Mouse (Mus musculus): ENCODE measurements around the gene Gm20517. TPM values are rescaled to one million over a fixed set of nuclear protein-coding genes. Genes with fewer than 3 reads are reported as not detected.

Gm20517 gene
- total and polyA plus RNA-seq, 3 experiments: 1.9 to 2.9 TPM; not detected in 1

DNA sequence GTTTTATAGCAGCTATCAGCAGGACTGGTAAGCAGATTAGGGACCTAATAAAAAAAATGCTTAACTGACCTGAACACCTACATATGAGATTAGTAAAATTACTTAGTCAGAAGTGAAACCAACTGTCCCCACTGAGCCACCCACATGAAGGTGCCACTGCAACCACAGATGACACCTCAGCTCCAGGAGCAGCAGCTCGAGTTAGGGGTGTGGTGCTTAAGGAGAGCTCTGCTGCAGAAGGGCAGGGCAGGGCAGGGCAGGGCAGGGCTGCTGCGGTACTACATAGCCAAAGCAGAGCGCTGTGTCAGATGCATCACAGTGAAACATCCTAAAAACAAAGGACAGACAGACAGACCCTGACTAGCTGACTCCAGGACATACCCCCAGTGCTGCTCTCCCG is 71.4 kb downstream of the Gm20517 start:
- TF ChIP-seq CHD1 (IDR thresholded peaks at IDR 0.05; ENCODE audit: low read depth, low read length) (no peak), EP300 (IDR thresholded peaks at IDR 0.05; ENCODE audit: low read depth in 1 of 2, low read length in 2 of 2) (peak in 1 of 2 experiments; percentile 48; a peak in 1 of 4 replicates)
- peak; percentile 34 for DNase-seq (ENCODE audit: low read depth, low spot score)
- H3K4me1 ChIP-seq (ENCODE audit: control insufficient read depth in 1 of 2, insufficient read depth in 2 of 2, low read length in 2 of 2): peaks cover 0 to 5% of the 10 kb centered on the region in 2 experiments; a peak in 2 of 4 replicates
- H3K79me2 ChIP-seq (ENCODE audit: control insufficient read depth, insufficient read depth, low read length, poor library complexity): peaks cover 15% of the 10 kb centered on the region
- no peaks in the 10 kb centered on the region for H3K9me3 ChIP-seq (replicated peaks; ENCODE audit: insufficient read depth, low read length)
- H3K27me3 ChIP-seq (ENCODE audit: control insufficient read depth in 1 of 2, insufficient read depth in 2 of 2, low read length in 2 of 2): no peaks in the 10 kb centered on the region
- H3K36me3 ChIP-seq (ENCODE audit: control insufficient read depth in 1 of 2, insufficient read depth in 2 of 2, low read length in 2 of 2): peaks cover 2 to 4% of the 10 kb centered on the region in 2 experiments; a peak in 3 of 4 replicates
- H3K9ac ChIP-seq (ENCODE audit: control insufficient read depth, low read depth, low read length, poor library complexity, severe bottlenecking): no peak overlapping the region
- no peak overlapping the region for H3K27ac ChIP-seq (ENCODE audit: control insufficient read depth, low read depth, low read length)
- no peak overlapping the region for H3K4me3 ChIP-seq (ENCODE audit: control insufficient read depth in 1 of 2, insufficient read depth in 1 of 2, low read depth in 2 of 2, low read length in 2 of 2)

DNA sequence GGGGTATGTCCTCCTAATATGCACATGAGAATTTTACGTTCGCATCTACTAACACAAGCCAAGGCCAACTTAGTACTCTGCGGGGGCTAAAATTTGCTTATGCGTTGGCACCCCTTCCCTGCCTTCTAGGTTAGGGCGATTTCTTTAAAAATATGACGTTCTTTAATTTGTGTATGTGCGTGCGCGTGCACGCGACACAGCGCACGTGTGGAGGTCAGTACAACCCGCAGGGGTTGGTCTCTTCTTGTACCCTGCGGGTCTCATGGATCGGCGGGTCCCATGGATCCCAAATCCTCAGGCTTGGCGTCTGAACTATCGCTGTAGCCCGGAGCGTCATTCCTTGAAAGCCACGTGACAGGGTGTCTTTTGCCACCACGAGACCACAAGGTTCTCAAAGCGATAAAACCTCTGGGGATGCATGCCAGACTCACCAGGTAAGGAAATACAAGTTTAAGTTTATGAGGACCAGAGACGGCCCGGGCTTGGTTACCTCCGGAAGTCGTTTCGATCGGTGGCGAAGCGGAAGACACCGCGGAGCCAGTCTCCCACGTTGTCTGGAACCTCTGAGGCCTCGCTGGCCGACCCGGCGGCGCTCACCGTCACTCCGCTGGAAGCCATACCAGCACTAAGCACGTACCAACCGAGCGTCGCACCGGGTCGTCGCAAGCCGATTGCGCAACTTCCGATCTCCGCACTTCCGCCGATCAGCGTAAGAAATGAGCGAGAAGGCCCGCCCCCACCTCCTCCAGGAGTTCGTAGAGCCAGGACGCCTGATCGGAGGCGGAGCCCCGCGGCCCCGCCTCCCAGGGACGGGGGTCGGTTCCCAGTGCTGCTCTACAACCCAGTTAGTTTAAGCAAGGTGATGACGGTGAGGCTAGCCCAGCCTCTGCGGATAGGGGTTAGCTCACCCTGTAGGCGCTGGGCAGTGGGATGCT is 76.3 kb downstream of the Gm20517 start:
- peaks cover 4% of the 10 kb centered on the region in 2 experiments for H3K36me3 ChIP-seq (ENCODE audit: control insufficient read depth in 1 of 2, insufficient read depth in 2 of 2, low read length in 2 of 2)
- no peaks in the 10 kb centered on the region for H3K27me3 ChIP-seq (ENCODE audit: control insufficient read depth in 1 of 2, insufficient read depth in 2 of 2, low read length in 2 of 2)
- peak; percentile 99 for DNase-seq (ENCODE audit: low read depth, low spot score)
- no peaks in the 10 kb centered on the region for H3K9me3 ChIP-seq (replicated peaks; ENCODE audit: insufficient read depth, low read length)
- H3K9ac ChIP-seq (ENCODE audit: control insufficient read depth, low read depth, low read length, poor library complexity, severe bottlenecking): peak overlapping the region; percentile 88
- H3K4me1 ChIP-seq (ENCODE audit: control insufficient read depth in 1 of 2, insufficient read depth in 2 of 2, low read length in 2 of 2): peaks cover 0 to 5% of the 10 kb centered on the region in 2 experiments; a peak in 2 of 4 replicates
- peaks cover 15% of the 10 kb centered on the region for H3K79me2 ChIP-seq (ENCODE audit: control insufficient read depth, insufficient read depth, low read length, poor library complexity)
- peak overlapping the region; percentile 81 for H3K27ac ChIP-seq (ENCODE audit: control insufficient read depth, low read depth, low read length)
- H3K4me3 ChIP-seq (ENCODE audit: control insufficient read depth in 1 of 2, insufficient read depth in 1 of 2, low read depth in 2 of 2, low read length in 2 of 2): peak overlapping the region; percentile 88 to 89
- no peak for TF ChIP-seq RCOR1 (IDR thresholded peaks at IDR 0.05; ENCODE audit: low read depth, low read length)
- TF ChIP-seq ZMIZ1 (IDR thresholded peaks at IDR 0.05; ENCODE audit: low read depth, low read length): peak; percentile 87; the same call in 1 of the 2 replicates
- peak; percentile 76 for TF ChIP-seq KAT2A (conservative IDR thresholded peaks at IDR 0.05; ENCODE audit: low read depth, low read length)
- TF ChIP-seq CHD2 (IDR thresholded peaks at IDR 0.05; ENCODE audit: low read length): no peak
- peak; percentile 45; the same call in 1 of the 2 replicates for TF ChIP-seq NRF1 (IDR thresholded peaks at IDR 0.05; ENCODE audit: insufficient read depth, low read depth, low read length, poor library complexity, severe bottlenecking)
- peak; percentile 93 for TF ChIP-seq MXI1 (IDR thresholded peaks at IDR 0.05; ENCODE audit: low read depth, low read length)
- TF ChIP-seq ZC3H11A (IDR thresholded peaks at IDR 0.05; ENCODE audit: low read depth, low read length): peak; percentile 29; the same call in 1 of the 2 replicates
- TF ChIP-seq GATA1 (IDR thresholded peaks at IDR 0.05; ENCODE audit: low read depth, low read length): no peak
- no peak for TF ChIP-seq RAD21 (IDR thresholded peaks at IDR 0.05; ENCODE audit: low read depth, low read length)
- peak; percentile 86 to 91; a peak in 3 of 4 replicates for TF ChIP-seq POLR2A (IDR thresholded peaks at IDR 0.05; ENCODE audit: control insufficient read depth in 1 of 2, insufficient read depth in 1 of 2, low read depth in 1 of 2, low read length in 2 of 2, poor library complexity in 1 of 2)
- TF ChIP-seq UBTF (IDR thresholded peaks at IDR 0.05; ENCODE audit: borderline replicate concordance, insufficient read depth, low read depth, low read length): 0 out of 2 replicates have a peak, but pooled peaks have one; percentile 69
- no peak for TF ChIP-seq BHLHE40 (IDR thresholded peaks at IDR 0.05; ENCODE audit: borderline replicate concordance, low read depth, low read length)
- TF ChIP-seq HCFC1 (IDR thresholded peaks at IDR 0.05; ENCODE audit: low read depth, low read length): peak; percentile 96
- TF ChIP-seq TAL1 (IDR thresholded peaks at IDR 0.05; ENCODE audit: low read length): no peak
- TF ChIP-seq GABPA (IDR thresholded peaks at IDR 0.05; ENCODE audit: low read depth, low read length): no peak
- no peak for TF ChIP-seq MYB (IDR thresholded peaks at IDR 0.05; ENCODE audit: low read depth, low read length)
- TF ChIP-seq JUND (IDR thresholded peaks at IDR 0.05; ENCODE audit: low read depth, low read length): no peak; the same call in 1 of the 2 replicates
- peak; percentile 64 for TF ChIP-seq MYC (IDR thresholded peaks at IDR 0.05; ENCODE audit: low read depth, low read length)
- 0 out of 4 replicates have a peak, but pooled peaks of 1 of the 2 experiments have one; percentile 27 for TF ChIP-seq USF2 (IDR thresholded peaks at IDR 0.05; ENCODE audit: borderline replicate concordance in 1 of 2, insufficient read depth in 1 of 2, low read depth in 1 of 2, low read length in 2 of 2)
- TF ChIP-seq SMC3 (IDR thresholded peaks at IDR 0.05; ENCODE audit: low read depth, low read length): no peak
- no peak for TF ChIP-seq ZNF384 (IDR thresholded peaks at IDR 0.05; ENCODE audit: low read depth, low read length)
- peak; percentile 92 for TF ChIP-seq MAX (IDR thresholded peaks at IDR 0.05; ENCODE audit: low read length)
- peak; percentile 96 for TF ChIP-seq NELFE (IDR thresholded peaks at IDR 0.05; ENCODE audit: low read depth, low read length)
- TF ChIP-seq POLR2AphosphoS5 (IDR thresholded peaks at IDR 0.05; ENCODE audit: borderline replicate concordance, low read depth, low read length): peak; percentile 82; the same call in 1 of the 2 replicates
- peak; percentile 86 for TF ChIP-seq POLR2AphosphoS2 (IDR thresholded peaks at IDR 0.05; ENCODE audit: low read length)
- no peak for TF ChIP-seq E2F4 (IDR thresholded peaks at IDR 0.05; ENCODE audit: borderline replicate concordance, low read depth, low read length)
- TF ChIP-seq MAZ (IDR thresholded peaks at IDR 0.05; ENCODE audit: low read depth, low read length): peak; percentile 86
- TF ChIP-seq CHD1 (IDR thresholded peaks at IDR 0.05; ENCODE audit: low read depth, low read length): no peak
